ENCODE assay signal across 8 mouse cellular contexts in the genomic region with DNA sequence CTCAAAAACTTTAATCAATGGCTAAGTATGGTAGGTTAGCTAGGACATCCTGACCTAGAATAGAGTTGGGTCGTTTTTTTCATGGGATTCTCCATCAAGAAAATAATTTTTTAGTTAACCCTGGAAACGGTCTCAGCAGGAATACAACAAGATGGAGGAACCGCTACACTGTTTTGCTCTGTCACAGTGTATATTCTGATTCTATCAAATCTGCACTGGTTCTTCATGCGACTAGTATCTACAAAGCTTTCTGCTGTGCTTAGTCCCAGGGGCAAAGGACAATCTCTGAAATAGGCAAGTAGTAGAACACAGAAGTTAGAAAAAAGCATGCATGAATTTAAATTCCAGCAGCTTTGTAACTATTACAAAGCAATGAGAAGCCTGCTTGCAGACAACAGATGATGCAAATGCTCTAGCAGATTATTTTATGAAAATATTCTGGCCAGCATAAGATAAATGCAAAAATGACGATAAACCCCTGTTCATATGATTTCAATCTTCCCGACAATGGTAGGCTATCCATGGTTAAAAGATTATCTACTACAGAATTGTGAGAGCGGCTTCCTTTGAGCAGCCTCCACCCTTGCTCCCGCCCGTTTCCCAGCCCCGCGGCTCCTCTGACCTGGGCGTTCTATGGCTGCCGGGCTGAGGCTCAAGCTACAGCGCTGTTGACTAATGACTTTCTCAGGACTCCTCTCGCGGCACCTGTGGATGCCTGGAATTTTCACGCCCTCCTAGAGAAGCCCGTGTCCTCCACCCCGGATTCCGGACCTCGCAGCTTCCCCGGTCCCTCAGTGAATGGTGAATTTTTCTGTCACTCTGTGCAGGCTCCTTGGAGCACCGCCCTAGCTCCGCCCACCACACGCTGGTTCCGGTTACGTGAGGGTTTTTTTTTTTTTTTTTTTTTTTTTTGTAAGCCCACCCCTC. TPM values are rescaled to one million over a fixed set of nuclear protein-coding genes. Genes with fewer than 3 reads are reported as not detected.
DNase-seq lines count a peak whose midpoint lies in the region; ATAC-seq and TF ChIP-seq lines count a peak whose summit lies in the region.

A gene (minus strand): TSS at position 800 of the 927 bp plus-strand sequence.

- peak; percentile 95 for DNase-seq in 416B (ENCODE audit: low read depth)
- DNase-seq in heart, adult 8-10 months (ENCODE audit: low spot score): peak; percentile 93
- peak; percentile 95 for DNase-seq in kidney, adult 9 months
- peak; percentile 88 for DNase-seq in limb, embryonic 14.5 days (ENCODE audit: low spot score)
- DNase-seq in midbrain, postnatal 0 days (ENCODE audit: low spot score): peak; percentile 95
- peak; percentile 60 to 68 for DNase-seq in spleen, postnatal 14 days (ENCODE audit: low spot score in 2 of 2)

- H3K27ac ChIP-seq in bone marrow, adult 2 months (ENCODE audit: control insufficient read depth, insufficient read depth, low read depth, low read length, poor library complexity): peak within 1 kb of the TSS; percentile 55; the same call in 1 of the 2 replicates
- H3K27ac ChIP-seq in embryonic facial prominence, embryonic 15.5 days (replicated peaks): peak within 1 kb of the TSS; percentile 87
- H3K27ac ChIP-seq in limb, embryonic 14.5 days (replicated peaks; ENCODE audit: low read depth, low read length): peak within 1 kb of the TSS; percentile 76
- H3K27ac ChIP-seq in midbrain, postnatal 0 days (ENCODE audit: low read depth, low read length): peak within 1 kb of the TSS; percentile 77

- H3K27me3 ChIP-seq in embryonic facial prominence, embryonic 15.5 days: no peaks in the 10 kb centered on the region
- no peaks in the 10 kb centered on the region for H3K27me3 ChIP-seq in limb, embryonic 14.5 days (ENCODE audit: control insufficient read depth, insufficient read depth, low read length)
- no peaks in the 10 kb centered on the region for H3K27me3 ChIP-seq in midbrain, postnatal 0 days (ENCODE audit: insufficient read depth, low read length)

- H3K4me2 ChIP-seq in embryonic facial prominence, embryonic 15.5 days (replicated peaks): peak within 1 kb of the TSS; percentile 65
- peak within 1 kb of the TSS; percentile 61 for H3K4me2 ChIP-seq in limb, embryonic 14.5 days (replicated peaks; ENCODE audit: low read depth, low read length, severe bottlenecking)
- peak within 1 kb of the TSS; percentile 83 for H3K4me2 ChIP-seq in midbrain, postnatal 0 days (ENCODE audit: low read depth, low read length, poor library complexity, severe bottlenecking)

- ATAC-seq in embryonic facial prominence, embryonic 15.5 days (ENCODE audit: insufficient number of reproducible peaks, low FRiP score, low TSS enrichment, low read depth): peak; percentile 99
- ATAC-seq in limb, embryonic 14.5 days (ENCODE audit: low FRiP score, low read depth): peak; percentile 100
- peak; percentile 100 for ATAC-seq in midbrain, postnatal 0 days (ENCODE audit: low FRiP score)

- no peak for TF ChIP-seq POLR2A in bone marrow, adult 2 months (IDR thresholded peaks at IDR 0.05; ENCODE audit: borderline replicate concordance, control insufficient read depth, low read depth, low read length)
- 0 out of 2 replicates have a peak, but pooled peaks have one; percentile 55 for TF ChIP-seq POLR2A in limb, embryonic 14.5 days (IDR thresholded peaks at IDR 0.05; ENCODE audit: borderline replicate concordance, extremely low read depth, insufficient read depth, insufficient read length)

- peak within 1 kb of the TSS; percentile 45 for H3K9ac ChIP-seq in embryonic facial prominence, embryonic 15.5 days
- H3K9ac ChIP-seq in limb, embryonic 14.5 days (ENCODE audit: low read depth, low read length, severe bottlenecking): peak within 1 kb of the TSS; percentile 72
- peak within 1 kb of the TSS; percentile 80 for H3K9ac ChIP-seq in midbrain, postnatal 0 days (replicated peaks; ENCODE audit: low read length, poor library complexity, severe bottlenecking)

- H3K36me3 ChIP-seq in embryonic facial prominence, embryonic 15.5 days: no peaks in the 10 kb centered on the region
- 0 out of 2 replicates have a peak, but pooled peaks cover 5% of the 10 kb centered on the region for H3K36me3 ChIP-seq in limb, embryonic 14.5 days (ENCODE audit: control insufficient read depth, insufficient read depth, low read length)
- H3K36me3 ChIP-seq in midbrain, postnatal 0 days (ENCODE audit: insufficient read depth, low read length): no peaks in the 10 kb centered on the region

- no peaks in the 10 kb centered on the region for H3K4me1 ChIP-seq in bone marrow, adult 2 months (ENCODE audit: control insufficient read depth, insufficient read depth, low read length)
- peaks cover 4% of the 10 kb centered on the region; the same call in 1 of the 2 replicates for H3K4me1 ChIP-seq in embryonic facial prominence, embryonic 15.5 days
- peaks cover 3% of the 10 kb centered on the region; the same call in 1 of the 2 replicates for H3K4me1 ChIP-seq in limb, embryonic 14.5 days (ENCODE audit: control insufficient read depth, insufficient read depth, low read length)
- H3K4me1 ChIP-seq in midbrain, postnatal 0 days (ENCODE audit: insufficient read depth, low read length): no peaks in the 10 kb centered on the region; the same call in 1 of the 2 replicates

- peak within 1 kb of the TSS; percentile 89 for H3K4me3 ChIP-seq in bone marrow, adult 2 months (replicated peaks; ENCODE audit: control insufficient read depth, low read depth, low read length)
- H3K4me3 ChIP-seq in embryonic facial prominence, embryonic 15.5 days (replicated peaks): peak within 1 kb of the TSS; percentile 81
- H3K4me3 ChIP-seq in limb, embryonic 14.5 days (replicated peaks; ENCODE audit: low read length): peak within 1 kb of the TSS; percentile 70
- peak within 1 kb of the TSS; percentile 74 for H3K4me3 ChIP-seq in midbrain, postnatal 0 days (ENCODE audit: low read depth, low read length)

- TF ChIP-seq CTCF in bone marrow, adult 2 months (IDR thresholded peaks at IDR 0.05; ENCODE audit: control insufficient read depth, insufficient read depth, low read length): no peak
- TF ChIP-seq CTCF in midbrain, postnatal 0 days (IDR thresholded peaks at IDR 0.05): no peak

- no peaks in the 10 kb centered on the region for H3K9me3 ChIP-seq in embryonic facial prominence, embryonic 15.5 days (replicated peaks)
- no peaks in the 10 kb centered on the region for H3K9me3 ChIP-seq in limb, embryonic 14.5 days (ENCODE audit: control insufficient read depth, low read length)
- no peaks in the 10 kb centered on the region for H3K9me3 ChIP-seq in midbrain, postnatal 0 days (ENCODE audit: low read length)

- 2% methylated on average over 27 of the region's 27 CpGs for WGBS in bone marrow, adult 2 months
- WGBS in embryonic facial prominence, embryonic 15.5 days: 3% methylated on average over 27 of the region's 27 CpGs
- WGBS in limb, embryonic 14.5 days: 3% methylated on average over 27 of the region's 27 CpGs
- WGBS in midbrain, postnatal 0 days: 1% methylated on average over 27 of the region's 27 CpGs

RNA-seq across cellular contexts. Expression of the gene that starts here (rescaled TPM):
- polyA plus RNA-seq in bone marrow, adult 2 months (2011; ENCODE audit: insufficient read depth, insufficient read length, low replicate concordance, missing spikeins): 1.5 TPM in 2 replicates
- polyA plus RNA-seq in embryonic facial prominence, embryonic 15.5 days (2015; fragmentation: Nextera tagmentation; extraction: Ambion mirVana): 8.4 and 11.6 TPM in 2 replicates
- 1 to 10 TPM; 3.3 to 5.6 (median 4.6) TPM for total RNA-seq in heart, adult 8-10 months (2022)
- 7.5 and 7.9 TPM in 2 replicates for polyA plus RNA-seq in limb, embryonic 14.5 days (2012; rRNA removed)
- polyA plus RNA-seq in limb, embryonic 14.5 days (2014; fragmentation: Nextera tagmentation; extraction: Ambion mirVana): 13.1 and 15.0 TPM in 2 replicates
- 21.0 and 22.1 TPM in 2 replicates for total RNA-seq in midbrain, postnatal 0 days (2014; rRNA removed)
- 19.8 TPM in 2 replicates for polyA plus RNA-seq in midbrain, postnatal 0 days (2015; fragmentation: Nextera tagmentation; extraction: Ambion mirVana)

Comparison
In these comparisons a context has a peak if more than half of its experiments do, and no peak if none do; other contexts are left out.
1. Peak in every context shown above with its lines: DNase-seq, ATAC-seq, H3K4me3 ChIP-seq and H3K27ac ChIP-seq.